Mouse (Mus musculus) E14TG2a.4 (cell line): ENCODE data around the gene Efhd2.

Experiments
- CTCF ChIP-seq: conservative IDR thresholded peaks from 2 replicates; pipeline ENCODE4 v1.5.1; 2014; ENCODE audit warnings: low read length
- NANOG ChIP-seq: IDR thresholded peaks from 2 replicates; pipeline ENCODE4 v1.6.1; 2014; ENCODE audit warnings: borderline replicate concordance, low read length, mixed read lengths

DNA sequence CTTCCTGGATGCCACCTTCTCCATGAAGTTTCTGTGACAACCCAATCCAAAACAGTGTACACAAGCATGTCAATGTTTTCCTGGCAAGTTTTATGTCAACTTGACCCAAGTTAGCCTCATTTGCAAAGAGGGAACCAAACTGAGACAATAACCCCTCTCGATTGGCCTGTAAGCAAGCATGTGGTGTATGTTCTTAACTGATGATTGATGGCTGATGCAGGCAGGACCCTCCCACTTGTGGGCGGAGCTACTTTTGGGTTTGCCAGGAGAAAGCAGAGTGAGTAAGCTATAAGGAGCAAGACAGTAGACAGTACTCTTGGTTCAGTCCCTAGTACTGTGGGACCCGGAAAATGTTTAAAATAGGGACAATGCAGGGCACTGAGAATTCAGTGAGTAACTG lies 51.7 kb downstream of the Efhd2 start:
- TF ChIP-seq CTCF (no peak), NANOG (no peak)
